Mouse (Mus musculus) embryonic facial prominence, embryonic 15.5 days (tissue): ENCODE data around the gene Lrrc75a. TPM values are rescaled to one million over a fixed set of nuclear protein-coding genes. Genes with fewer than 3 reads are reported as not detected.

Experiments used
- ATAC-seq: fragments of 200-750 bp; cut with Nextera tagmentation; 2 replicates; pipeline ENCODE4 v1.8.0; 2017; ENCODE audit warnings: low read depth, moderate TSS enrichment; ENCODE audit not compliant: insufficient number of reproducible peaks, low FRiP score, low TSS enrichment
- H3K27ac ChIP-seq: fragments of 300-500 bp; sonication (generic); replicated peaks from 2 replicates; pipeline ENCODE4 v1.5.1; 2015; ENCODE audit warnings: mild to moderate bottlenecking, inconsistent platforms
- H3K27me3 ChIP-seq: fragments of 300-500 bp; sonication (generic); 2 replicates; pipeline ENCODE4 v1.6.1; 2015; ENCODE audit warnings: inconsistent platforms
- H3K36me3 ChIP-seq: fragments of 300-500 bp; sonication (generic); 2 replicates; pipeline ENCODE4 v1.6.1; 2015; ENCODE audit warnings: mild to moderate bottlenecking, inconsistent platforms
- H3K4me1 ChIP-seq: fragments of 300-500 bp; sonication (generic); 2 replicates; pipeline ENCODE4 v1.6.1; 2015; ENCODE audit warnings: inconsistent platforms
- H3K4me2 ChIP-seq: fragments of 300-500 bp; sonication (generic); replicated peaks from 2 replicates; pipeline ENCODE4 v1.6.1; 2015; ENCODE audit warnings: mild to moderate bottlenecking, inconsistent platforms
- H3K4me3 ChIP-seq: fragments of 300-500 bp; sonication (generic); replicated peaks from 2 replicates; pipeline ENCODE4 v1.5.1; 2015; ENCODE audit warnings: mild to moderate bottlenecking, inconsistent platforms
- H3K9ac ChIP-seq: fragments of 300-500 bp; sonication (generic); 2 replicates; pipeline ENCODE4 v1.6.1; 2015; ENCODE audit warnings: inconsistent platforms
- H3K9me3 ChIP-seq: fragments of 300-500 bp; sonication (generic); replicated peaks from 2 replicates; pipeline ENCODE4 v1.6.1; 2016; ENCODE audit warnings: inconsistent platforms
- WGBS: fragments of 180-500 bp; shearing (Covaris S2); methylation state at CpG from one replicate; pipeline ENCODE4 v1.1.7; 2015; 5-methylcytosine and 5-hydroxymethylcytosine counted together
- polyA plus RNA-seq: library from polyadenylated mRNA; unstranded; fragments of >200 nt; fragmentation: Nextera tagmentation; extraction: Ambion mirVana; gene quantifications from 2 replicates; pipeline ENCODE4 v1.2.1, GENCODE M21; 2015

Lrrc75a gene
- polyA plus RNA-seq, 1 experiment from 2014 or later: 16.2 TPM

DNA sequence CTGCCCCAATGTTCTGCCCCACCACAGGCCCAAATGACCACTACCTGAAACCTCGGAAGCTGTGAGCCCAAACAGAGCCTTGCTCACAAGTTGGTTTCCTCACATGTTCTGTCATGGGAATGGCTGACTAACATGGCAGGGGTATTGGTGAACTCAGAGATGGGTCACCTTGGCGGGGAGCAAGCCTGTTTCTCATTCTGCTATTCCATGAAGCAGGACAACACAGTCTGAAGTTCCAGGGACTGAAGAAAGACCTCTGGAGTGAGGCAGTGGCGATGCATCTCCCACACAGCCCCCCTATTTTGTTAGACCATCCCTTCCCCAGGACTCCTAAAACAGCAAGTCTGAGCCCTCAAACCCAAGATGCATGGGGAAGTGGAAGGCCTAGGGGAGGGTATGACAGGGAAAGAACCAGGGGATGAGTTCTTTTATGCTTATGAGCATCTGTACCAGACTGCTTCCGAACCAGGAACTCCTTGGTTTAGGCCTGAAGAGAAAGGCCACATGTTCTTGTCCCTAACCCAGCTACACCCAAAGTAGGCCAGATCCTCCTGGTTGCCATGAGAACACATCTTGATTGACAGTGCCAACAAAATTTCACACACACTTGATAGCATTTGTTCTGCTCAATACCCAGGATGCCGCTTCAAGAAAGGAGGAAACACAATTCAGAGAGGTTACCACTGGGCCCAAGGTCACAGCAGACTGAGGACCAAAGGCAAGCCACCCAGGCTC is 3.6 kb downstream of the Lrrc75a start:
- Histone ChIP-seq H3K27me3 (no peaks in the 10 kb centered on the region), H3K4me1 (peaks cover 73% of the 10 kb centered on the region), H3K4me3 (no peak overlapping the region), H3K4me2 (peak overlapping the region; percentile 76; the same call in 1 of the 2 replicates), H3K9me3 (no peaks in the 10 kb centered on the region), H3K9ac (no peak overlapping the region), H3K36me3 (no peaks in the 10 kb centered on the region), H3K27ac (peak overlapping the region; percentile 79)
- WGBS: 84% methylated on average over 5 of the region's 5 CpGs
- ATAC-seq: no peak

- WGBS: 78% methylated on average over 10 of the region's 10 CpGs
- no peak for ATAC-seq
Measured at GRCm38 (mm10) chr11:62643681-62644363, 4.5 kb downstream of the Lrrc75a start.

GRCm38 (mm10) chr11:62643011-62643631 is 5.2 kb downstream of the Lrrc75a start:
- peak overlapping the region; percentile 81 for H3K27ac ChIP-seq

More at GRCm38 (mm10) chr11:62643681-62644363, 4.5 kb downstream of the Lrrc75a start:
- Histone ChIP-seq H3K36me3 (no peaks in the 10 kb centered on the region), H3K9me3 (no peaks in the 10 kb centered on the region), H3K27me3 (no peaks in the 10 kb centered on the region), H3K4me3 (no peak overlapping the region), H3K27ac (peak overlapping the region; percentile 40), H3K4me2 (no peak overlapping the region), H3K9ac (no peak overlapping the region), H3K4me1 (peaks cover 67% of the 10 kb centered on the region)

DNA sequence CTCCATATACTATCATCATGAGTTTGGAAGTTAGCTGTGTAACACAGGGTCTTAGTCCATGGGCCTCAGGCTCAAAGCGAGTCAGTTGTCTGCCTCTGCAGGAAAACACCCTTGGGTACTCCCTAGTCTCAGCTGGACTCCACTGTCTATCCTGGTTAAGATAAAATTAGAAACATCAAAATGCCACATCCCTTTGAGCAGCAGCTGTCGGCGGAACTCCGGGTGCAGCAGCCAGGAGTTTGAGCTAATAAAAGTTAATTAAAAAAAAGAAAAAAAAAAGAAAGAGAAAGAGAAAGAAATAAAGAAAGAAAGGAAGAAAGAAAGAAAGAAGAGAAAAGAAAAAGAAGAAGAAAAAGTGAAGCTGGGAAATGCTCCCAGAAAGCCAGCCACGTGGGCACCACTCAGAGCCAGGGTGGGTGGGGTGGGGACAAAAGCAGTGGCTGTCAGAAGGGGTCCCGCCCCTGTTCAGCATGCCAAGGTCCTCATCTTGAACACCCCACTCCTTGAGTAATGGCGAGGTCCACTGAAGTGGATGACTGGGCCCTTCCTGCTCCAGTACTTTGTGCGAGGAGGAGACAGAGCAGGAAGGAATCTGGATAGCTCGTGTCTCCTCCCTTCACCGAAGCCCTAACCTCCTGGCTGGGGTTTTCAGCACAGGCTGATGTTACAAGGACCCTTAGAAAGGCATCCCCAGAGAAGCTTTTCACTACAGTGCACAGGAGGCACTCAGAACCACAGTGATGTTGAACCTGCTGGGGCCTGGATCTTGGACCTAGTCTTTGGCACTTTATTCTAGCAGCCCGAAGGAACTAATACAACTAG is 6.1 kb downstream of the Lrrc75a start:
- Histone ChIP-seq H3K9ac (no peak overlapping the region), H3K9me3 (no peaks in the 10 kb centered on the region), H3K36me3 (no peaks in the 10 kb centered on the region), H3K4me2 (no peak overlapping the region), H3K27ac (peak overlapping the region; percentile 81), H3K4me3 (no peak overlapping the region), H3K4me1 (peaks cover 65% of the 10 kb centered on the region), H3K27me3 (no peaks in the 10 kb centered on the region)
- WGBS: 46% methylated on average over 11 of the region's 11 CpGs
- no peak for ATAC-seq

More at GRCm38 (mm10) chr11:62643011-62643631, 5.2 kb downstream of the Lrrc75a start:
- Histone ChIP-seq H3K36me3 (no peaks in the 10 kb centered on the region), H3K4me1 (peaks cover 69% of the 10 kb centered on the region), H3K4me2 (no peak overlapping the region), H3K4me3 (no peak overlapping the region), H3K27me3 (no peaks in the 10 kb centered on the region), H3K9ac (no peak overlapping the region), H3K9me3 (no peaks in the 10 kb centered on the region)
- 0 out of 2 replicates have a peak, but pooled peaks have one; percentile 35 for ATAC-seq
- WGBS: 48% methylated on average over 8 of the region's 8 CpGs

DNA sequence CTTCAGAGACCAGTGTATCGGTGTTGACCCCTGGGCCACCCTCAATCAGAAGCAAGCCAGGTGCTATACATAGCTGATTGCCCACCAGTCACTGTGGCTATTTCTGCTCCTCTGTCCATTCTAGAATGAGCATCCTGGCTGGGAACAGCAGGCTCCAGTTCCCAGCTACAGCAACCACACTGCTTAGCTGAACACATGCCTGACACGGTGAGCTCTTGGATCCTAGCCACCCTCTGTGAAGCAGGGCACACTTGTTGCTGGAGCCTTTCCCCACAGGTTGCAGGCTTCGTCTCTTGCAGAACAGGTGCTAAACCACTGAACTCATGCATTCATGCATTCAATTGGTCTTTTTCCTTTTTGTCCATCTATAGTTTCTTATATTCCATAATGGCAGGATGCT is 7.9 kb downstream of the Lrrc75a start:
- 72% methylated on average over 3 of the region's 3 CpGs for WGBS
- H3K4me1 ChIP-seq: peaks cover 65% of the 10 kb centered on the region

GRCm38 (mm10) chr11:62638402-62638801 is 9.9 kb downstream of the Lrrc75a start:
- H3K9ac ChIP-seq: no peak overlapping the region
- peaks cover 53% of the 10 kb centered on the region for H3K4me1 ChIP-seq
- 80% methylated on average over 4 of the region's 4 CpGs for WGBS
- H3K4me2 ChIP-seq: no peak overlapping the region
- ATAC-seq: no peak
- H3K4me3 ChIP-seq: no peak overlapping the region
- H3K27me3 ChIP-seq: no peaks in the 10 kb centered on the region
- no peaks in the 10 kb centered on the region for H3K9me3 ChIP-seq
- H3K27ac ChIP-seq: no peak overlapping the region
- H3K36me3 ChIP-seq: no peaks in the 10 kb centered on the region

More for the DNA sequence above, 7.9 kb downstream of the Lrrc75a start:
- no peaks in the 10 kb centered on the region for H3K36me3 ChIP-seq
- no peaks in the 10 kb centered on the region for H3K9me3 ChIP-seq
- H3K27me3 ChIP-seq: no peaks in the 10 kb centered on the region
- no peak overlapping the region for H3K9ac ChIP-seq
- H3K27ac ChIP-seq: no peak overlapping the region
- no peak overlapping the region for H3K4me2 ChIP-seq
- no peak for ATAC-seq
- no peak overlapping the region for H3K4me3 ChIP-seq

DNA sequence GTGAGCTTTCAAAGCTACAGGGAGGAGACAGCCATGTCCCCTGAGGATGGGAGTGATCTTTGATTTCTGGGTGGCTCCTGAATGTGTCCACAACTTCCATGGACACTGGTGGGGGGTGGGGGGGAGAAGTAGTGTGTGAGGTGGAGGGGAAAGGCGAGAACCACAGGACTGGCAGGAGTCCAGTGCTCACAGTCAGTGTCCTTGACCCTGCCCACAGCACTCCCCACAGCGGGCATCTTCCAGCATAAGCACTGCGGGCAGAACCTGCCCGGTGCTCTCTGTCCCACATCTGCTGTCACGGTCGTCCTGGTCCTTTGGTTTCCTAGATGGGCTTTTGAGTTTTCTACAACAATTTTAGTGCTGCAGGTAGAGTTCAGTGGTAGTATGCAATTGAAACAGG is 10.5 kb downstream of the Lrrc75a start:
- ATAC-seq: no peak
- WGBS: 85% methylated on average over 6 of the region's 6 CpGs
- Histone ChIP-seq H3K4me1 (peaks cover 47% of the 10 kb centered on the region), H3K4me2 (no peak overlapping the region), H3K27me3 (no peaks in the 10 kb centered on the region), H3K9me3 (no peaks in the 10 kb centered on the region), H3K27ac (no peak overlapping the region), H3K36me3 (no peaks in the 10 kb centered on the region), H3K4me3 (no peak overlapping the region), H3K9ac (no peak overlapping the region)

DNA sequence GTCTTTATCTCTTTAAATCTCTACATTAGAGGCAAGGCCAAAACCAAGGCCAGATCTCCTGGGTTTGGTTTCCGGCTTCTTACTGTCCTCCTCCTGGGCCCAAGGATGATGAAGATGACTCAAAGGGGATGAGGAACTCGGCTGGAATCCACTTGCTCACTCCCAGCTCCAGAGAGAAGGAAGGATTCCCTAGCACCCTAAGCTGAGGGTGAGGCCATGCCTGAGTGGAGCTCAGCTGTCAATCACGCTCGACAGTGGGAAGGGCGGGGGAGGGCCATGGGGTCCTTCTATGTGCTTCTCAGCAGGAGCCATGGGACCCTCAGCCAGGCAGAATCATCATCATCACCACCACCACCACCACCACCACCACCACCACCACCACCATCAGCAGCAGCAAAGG is 10.9 kb downstream of the Lrrc75a start:
- Histone ChIP-seq H3K9ac (no peak overlapping the region), H3K36me3 (no peaks in the 10 kb centered on the region), H3K27ac (no peak overlapping the region), H3K4me3 (no peak overlapping the region), H3K4me1 (peaks cover 43% of the 10 kb centered on the region), H3K27me3 (no peaks in the 10 kb centered on the region), H3K9me3 (no peaks in the 10 kb centered on the region), H3K4me2 (no peak overlapping the region)
- 69% methylated on average over 5 of the region's 5 CpGs for WGBS
- ATAC-seq: no peak

- ATAC-seq: no peak
- Histone ChIP-seq H3K4me3 (no peak overlapping the region), H3K4me1 (peaks cover 38% of the 10 kb centered on the region), H3K27ac (no peak overlapping the region), H3K36me3 (no peaks in the 10 kb centered on the region), H3K9me3 (no peaks in the 10 kb centered on the region), H3K27me3 (no peaks in the 10 kb centered on the region), H3K9ac (no peak overlapping the region), H3K4me2 (no peak overlapping the region; the same call in 1 of the 2 replicates)
- 71% methylated on average over 3 of the region's 3 CpGs for whole genome bisulfite sequencing
Measured at GRCm38 (mm10) chr11:62636840-62637221, 11.5 kb downstream of the Lrrc75a start.

GRCm38 (mm10) chr11:62636105-62636839 is 12.1 kb downstream of the Lrrc75a start:
- no peak overlapping the region for H3K9ac ChIP-seq
- no peak overlapping the region for H3K4me3 ChIP-seq
- no peak for ATAC-seq
- H3K9me3 ChIP-seq: no peaks in the 10 kb centered on the region
- no peaks in the 10 kb centered on the region for H3K27me3 ChIP-seq
- 51% methylated on average over 11 of the region's 11 CpGs for WGBS
- no peak overlapping the region for H3K27ac ChIP-seq
- peaks cover 37% of the 10 kb centered on the region for H3K4me1 ChIP-seq
- H3K4me2 ChIP-seq: no peak overlapping the region; the same call in 1 of the 2 replicates
- no peaks in the 10 kb centered on the region for H3K36me3 ChIP-seq
